8 mouse cellular contexts compared by ENCODE assay signal in genomic region chr6:90819880-90820279, GRCm38 (mm10).
DNase-seq lines count a peak whose midpoint lies in the region; ATAC-seq lines count a peak whose summit lies in the region.

No protein-coding gene starts in this region.

- no peak overlapping the region for H3K27ac ChIP-seq in midbrain, embryonic 11.5 days (ENCODE audit: low read depth, low read length)
- H3K27ac ChIP-seq in midbrain, embryonic 10.5 days (replicated peaks), result no peak overlapping the region
- no peak overlapping the region for H3K27ac ChIP-seq in intestine, embryonic 14.5 days (ENCODE audit: low read depth)

- WGBS in midbrain, embryonic 11.5 days, result 56% methylated on average over 2 of the region's 2 CpGs
- 54% methylated on average over 2 of the region's 2 CpGs for WGBS in midbrain, embryonic 10.5 days
- 60% methylated on average over 2 of the region's 2 CpGs for WGBS in intestine, embryonic 14.5 days

- DNase-seq in cerebellum, postnatal 4 days (ENCODE audit: low spot score in 2 of 2), result no peak
- peak; percentile 64 for DNase-seq in midbrain, embryonic 11.5 days (ENCODE audit: low spot score, missing footprints)
- DNase-seq in midbrain, embryonic 10.5 days (ENCODE audit: low spot score), result no peak
- no peak for DNase-seq in intestine, embryonic 14.5 days (ENCODE audit: low spot score)
- DNase-seq in retina, postnatal 1 day, result peak; percentile 34
- no peak for DNase-seq in adrenal gland, adult 2 months
- DNase-seq in gastrocnemius, adult 18-20 months (ENCODE audit: low spot score), result no peak

- H3K4me3 ChIP-seq in midbrain, embryonic 11.5 days (ENCODE audit: low read depth, low read length), result no peak overlapping the region
- no peak overlapping the region for H3K4me3 ChIP-seq in midbrain, embryonic 10.5 days
- H3K4me3 ChIP-seq in intestine, embryonic 14.5 days (ENCODE audit: low read depth, low read length), result no peak overlapping the region

- H3K9me3 ChIP-seq in midbrain, embryonic 11.5 days (ENCODE audit: control insufficient read depth, low read length), result no peaks in the 10 kb centered on the region
- H3K9me3 ChIP-seq in midbrain, embryonic 10.5 days (replicated peaks), result no peaks in the 10 kb centered on the region
- no peaks in the 10 kb centered on the region for H3K9me3 ChIP-seq in intestine, embryonic 14.5 days (ENCODE audit: control insufficient read depth, low read length)

- H3K36me3 ChIP-seq in midbrain, embryonic 11.5 days (ENCODE audit: control insufficient read depth, insufficient read depth, low read length), result no peaks in the 10 kb centered on the region
- H3K36me3 ChIP-seq in midbrain, embryonic 10.5 days, result no peaks in the 10 kb centered on the region
- no peaks in the 10 kb centered on the region for H3K36me3 ChIP-seq in intestine, embryonic 14.5 days (ENCODE audit: control insufficient read depth, insufficient read depth, low read length)

- no peaks in the 10 kb centered on the region for H3K4me1 ChIP-seq in midbrain, embryonic 11.5 days (ENCODE audit: control insufficient read depth, insufficient read depth, low read length)
- peaks cover 8% of the 10 kb centered on the region for H3K4me1 ChIP-seq in midbrain, embryonic 10.5 days
- no peaks in the 10 kb centered on the region for H3K4me1 ChIP-seq in intestine, embryonic 14.5 days (replicated peaks; ENCODE audit: control insufficient read depth, insufficient read depth, low read length)

- ATAC-seq in cerebellum, adult (ENCODE audit: insufficient number of reproducible peaks, low FRiP score, low TSS enrichment), result peak; percentile 56
- no peak for ATAC-seq in midbrain, embryonic 11.5 days (ENCODE audit: low FRiP score)
- 0 out of 2 replicates have a peak, but pooled peaks have one; percentile 28 for ATAC-seq in intestine, embryonic 14.5 days (replicated peaks; ENCODE audit: low FRiP score, low TSS enrichment, low read depth)

- no peak overlapping the region for H3K4me2 ChIP-seq in midbrain, embryonic 11.5 days
- H3K4me2 ChIP-seq in intestine, embryonic 14.5 days (ENCODE audit: low read length), result no peak overlapping the region

- H3K27me3 ChIP-seq in midbrain, embryonic 11.5 days (ENCODE audit: control insufficient read depth, insufficient read depth, low read length), result no peaks in the 10 kb centered on the region; the same call in 1 of the 2 replicates
- no peaks in the 10 kb centered on the region for H3K27me3 ChIP-seq in midbrain, embryonic 10.5 days (ENCODE audit: low read depth, poor library complexity, severe bottlenecking)
- no peaks in the 10 kb centered on the region for H3K27me3 ChIP-seq in intestine, embryonic 14.5 days (replicated peaks; ENCODE audit: control insufficient read depth, insufficient read depth, low read length)

- H3K9ac ChIP-seq in midbrain, embryonic 11.5 days (ENCODE audit: low read length), result no peak overlapping the region
- no peak overlapping the region for H3K9ac ChIP-seq in intestine, embryonic 14.5 days (ENCODE audit: low read length)

Comparison
In these comparisons a context has a peak if more than half of its experiments do, and no peak if none do; other contexts are left out.
1. DNase-seq: peak in midbrain, embryonic 11.5 days (single experiment) and retina, postnatal 1 day (single experiment); none in cerebellum, postnatal 4 days (0 of 2), midbrain, embryonic 10.5 days (single experiment), intestine, embryonic 14.5 days (single experiment), adrenal gland, adult 2 months (single experiment) and gastrocnemius, adult 18-20 months (single experiment).